Mouse (Mus musculus): ENCODE data around the gene Ntsr2. TPM values are rescaled to one million over a fixed set of nuclear protein-coding genes. Genes with fewer than 3 reads are reported as not detected.
A peak's percentile ranks its signal among the peaks of the same experiment; 100 is the strongest.

Ntsr2 gene
- polyA plus RNA-seq, 1 experiment: not detected

DNA sequence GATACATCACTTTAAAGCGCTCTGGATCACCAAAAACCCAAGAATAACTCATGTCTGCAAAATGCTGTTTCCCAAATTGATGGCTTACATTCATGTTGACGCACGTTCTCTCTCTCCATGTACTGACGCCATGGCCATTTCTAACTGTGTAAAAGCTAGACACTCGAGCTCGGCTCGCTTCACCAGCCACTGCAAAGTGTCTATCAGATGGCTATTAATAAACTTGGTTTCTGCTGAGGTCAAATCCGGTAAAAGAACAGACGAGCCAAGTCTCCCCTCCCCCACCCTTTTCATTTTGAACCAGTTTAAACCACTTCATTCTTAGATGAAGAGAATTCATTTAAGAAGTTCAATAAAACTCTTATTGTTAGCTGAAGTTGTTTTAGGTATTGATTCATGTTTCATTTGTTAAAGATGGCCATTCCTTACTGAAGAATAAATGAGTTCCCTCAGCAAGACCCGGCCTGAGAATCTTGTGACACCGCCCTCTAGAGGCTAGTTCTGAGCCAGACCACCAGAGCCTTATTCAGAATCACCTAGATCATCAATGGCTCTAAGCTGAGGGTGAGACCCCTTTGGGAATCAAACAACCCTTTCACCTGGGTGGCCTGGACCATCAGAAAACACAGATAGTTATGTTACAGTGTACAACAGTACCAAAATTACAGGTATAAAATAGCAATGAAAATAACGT is 14.0 kb upstream of the Ntsr2 start:
- Histone ChIP-seq H3ac (ENCODE audit: control insufficient read depth, insufficient read length) (no peak overlapping the region), H3K27me3 (ENCODE audit: control insufficient read depth, insufficient read depth, insufficient read length) (no peaks in the 10 kb centered on the region), H3K36me3 (ENCODE audit: control insufficient read depth, insufficient read depth) (no peaks in the 10 kb centered on the region), H3K4me3 (no peak overlapping the region), H3K4me2 (ENCODE audit: low read depth) (no peak overlapping the region), H3K79me2 (ENCODE audit: control insufficient read depth, insufficient read depth) (no peaks in the 10 kb centered on the region)
- no peak for TF ChIP-seq CEBPB (IDR thresholded peaks at IDR 0.05; ENCODE audit: insufficient read depth, poor library complexity, severe bottlenecking)
- no peak for TF ChIP-seq USF1 (IDR thresholded peaks at IDR 0.05; ENCODE audit: low read depth)
- TF ChIP-seq POLR2A (IDR thresholded peaks at IDR 0.05; ENCODE audit: insufficient read length, low read depth): no peak
- TF ChIP-seq MYOD1 (IDR thresholded peaks at IDR 0.05; ENCODE audit: control insufficient read depth in 1 of 3, insufficient read length in 2 of 3, low read depth in 2 of 3): no peak
- TF ChIP-seq E2F4 (IDR thresholded peaks at IDR 0.05; ENCODE audit: insufficient read depth): no peak
- TF ChIP-seq MYOG (IDR thresholded peaks at IDR 0.05; ENCODE audit: control insufficient read depth in 1 of 3, insufficient read depth in 1 of 3, insufficient read length in 2 of 3, low read depth in 2 of 3): no peak
- TF ChIP-seq REST (IDR thresholded peaks at IDR 0.05; ENCODE audit: insufficient read depth, insufficient read length): no peak
- TF ChIP-seq TCF3 (IDR thresholded peaks at IDR 0.05; ENCODE audit: insufficient read length, low read depth): no peak
- no peak for TF ChIP-seq TCF12 (IDR thresholded peaks at IDR 0.05; ENCODE audit: insufficient read depth, poor library complexity, severe bottlenecking)
- TF ChIP-seq SRF (IDR thresholded peaks at IDR 0.05; ENCODE audit: control insufficient read depth, insufficient read length, low read depth): no peak

- Histone ChIP-seq H3K79me2 (ENCODE audit: control insufficient read depth, insufficient read depth) (no peaks in the 10 kb centered on the region), H3K4me2 (ENCODE audit: low read depth) (no peak overlapping the region), H3K27me3 (ENCODE audit: control insufficient read depth, insufficient read depth, insufficient read length) (peaks cover 6% of the 10 kb centered on the region), H3K36me3 (ENCODE audit: control insufficient read depth, insufficient read depth) (no peaks in the 10 kb centered on the region), H3ac (ENCODE audit: control insufficient read depth, insufficient read length) (no peak overlapping the region), H3K4me3 (no peak overlapping the region)
- no peak for TF ChIP-seq TCF3 (IDR thresholded peaks at IDR 0.05; ENCODE audit: insufficient read length, low read depth)
- no peak for TF ChIP-seq MYOD1 (IDR thresholded peaks at IDR 0.05; ENCODE audit: control insufficient read depth in 1 of 3, insufficient read length in 2 of 3, low read depth in 2 of 3)
- TF ChIP-seq SRF (IDR thresholded peaks at IDR 0.05; ENCODE audit: control insufficient read depth, insufficient read length, low read depth): no peak
- TF ChIP-seq TCF12 (IDR thresholded peaks at IDR 0.05; ENCODE audit: insufficient read depth, poor library complexity, severe bottlenecking): no peak
- TF ChIP-seq MAX (IDR thresholded peaks at IDR 0.05; ENCODE audit: low read depth): no peak
- TF ChIP-seq USF1 (IDR thresholded peaks at IDR 0.05; ENCODE audit: low read depth): no peak
- no peak for TF ChIP-seq MYOG (IDR thresholded peaks at IDR 0.05; ENCODE audit: control insufficient read depth in 1 of 3, insufficient read depth in 1 of 3, insufficient read length in 2 of 3, low read depth in 2 of 3)
- TF ChIP-seq CEBPB (IDR thresholded peaks at IDR 0.05; ENCODE audit: insufficient read depth, poor library complexity, severe bottlenecking): no peak
- TF ChIP-seq POLR2A (IDR thresholded peaks at IDR 0.05; ENCODE audit: insufficient read length, low read depth): no peak
Observed at GRCm38 (mm10) chr12:16640075-16640474, 13.1 kb upstream of the Ntsr2 start.

DNA sequence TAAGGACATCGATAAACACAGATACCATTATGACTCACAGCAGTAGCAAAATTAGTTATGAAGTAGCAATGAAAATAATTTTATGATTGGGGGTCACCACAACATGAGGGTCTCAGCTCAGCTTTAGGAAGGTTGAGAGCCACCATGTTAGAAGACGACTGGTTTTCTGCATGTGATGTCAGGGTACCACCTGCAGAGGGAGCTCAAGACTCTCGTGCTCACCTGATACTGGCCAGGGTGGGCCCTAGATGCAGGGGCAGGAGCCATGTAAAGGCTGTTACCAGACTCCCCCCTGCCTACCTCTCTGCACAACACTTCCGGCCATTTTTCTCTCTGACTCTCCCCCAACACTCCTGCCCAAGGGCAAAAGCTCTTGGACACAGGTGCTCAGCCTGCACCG is 11.2 kb upstream of the Ntsr2 start:
- H3K27me3 ChIP-seq (ENCODE audit: control insufficient read depth, insufficient read depth, insufficient read length): peaks cover 12% of the 10 kb centered on the region
- no peak overlapping the region for H3K4me2 ChIP-seq (ENCODE audit: low read depth)
- H3ac ChIP-seq (ENCODE audit: control insufficient read depth, insufficient read length): no peak overlapping the region
- no peaks in the 10 kb centered on the region for H3K79me2 ChIP-seq (ENCODE audit: control insufficient read depth, insufficient read depth)
- H3K36me3 ChIP-seq (ENCODE audit: control insufficient read depth, insufficient read depth): no peaks in the 10 kb centered on the region
- TF ChIP-seq TCF12 (IDR thresholded peaks at IDR 0.05; ENCODE audit: insufficient read depth, poor library complexity, severe bottlenecking): no peak
- H3K4me3 ChIP-seq: no peak overlapping the region

DNA sequence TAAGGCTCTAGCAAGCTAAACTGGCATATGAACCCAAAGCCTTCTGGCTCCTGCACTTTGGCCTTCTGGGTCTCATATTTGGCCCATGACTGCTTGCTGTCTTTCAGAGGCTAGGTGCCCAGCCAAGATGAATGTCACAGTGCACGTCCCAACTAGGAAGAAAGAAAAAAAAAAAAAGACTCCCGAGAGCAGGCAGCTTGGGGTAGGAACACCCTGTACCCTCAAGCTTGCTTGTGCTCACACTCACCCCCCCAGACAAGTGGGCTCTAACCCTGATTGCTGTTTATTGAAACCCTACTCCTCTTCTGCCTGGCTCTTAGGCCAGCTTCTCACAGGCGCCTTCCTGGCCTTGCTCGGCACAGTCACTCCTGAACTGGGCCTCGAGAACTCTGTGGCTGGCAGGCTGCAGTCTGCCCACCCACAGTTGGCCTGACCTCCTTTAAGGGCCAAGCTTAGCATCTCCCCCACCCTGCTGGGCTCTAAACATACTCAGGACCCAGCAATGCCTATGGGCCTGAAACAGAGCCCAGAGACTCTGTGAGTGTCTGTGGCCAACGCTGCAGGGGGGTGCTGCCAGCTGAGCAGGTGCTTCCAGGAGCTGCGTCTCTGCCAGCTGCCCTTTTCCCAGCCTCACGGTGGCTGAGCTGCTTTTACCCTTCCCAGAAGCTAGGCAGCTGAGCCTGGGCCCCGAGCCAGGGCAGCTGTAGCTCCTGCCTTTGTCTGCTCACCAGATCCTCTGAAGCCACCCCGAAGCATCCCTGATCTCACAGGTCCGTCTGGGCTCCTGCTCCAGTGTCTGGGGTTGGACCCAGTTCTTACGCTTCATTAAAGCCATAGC is 9.5 kb upstream of the Ntsr2 start:
- Histone ChIP-seq H3K79me2 (ENCODE audit: control insufficient read depth, insufficient read depth) (no peaks in the 10 kb centered on the region), H3K27me3 (ENCODE audit: control insufficient read depth, insufficient read depth, insufficient read length) (peaks cover 20% of the 10 kb centered on the region), H3K36me3 (ENCODE audit: control insufficient read depth, insufficient read depth) (no peaks in the 10 kb centered on the region), H3K4me2 (ENCODE audit: low read depth) (peak overlapping the region; percentile 30), H3ac (ENCODE audit: control insufficient read depth, insufficient read length) (no peak overlapping the region), H3K4me3 (no peak overlapping the region)
- peak; percentile 83 for TF ChIP-seq TCF3 (IDR thresholded peaks at IDR 0.05; ENCODE audit: insufficient read length, low read depth)
- no peak for TF ChIP-seq SRF (IDR thresholded peaks at IDR 0.05; ENCODE audit: control insufficient read depth, insufficient read length, low read depth)
- peak; percentile 75 to 94 (median 84) for TF ChIP-seq MYOG (IDR thresholded peaks at IDR 0.05; ENCODE audit: control insufficient read depth in 1 of 3, insufficient read depth in 1 of 3, insufficient read length in 2 of 3, low read depth in 2 of 3)
- peak; percentile 16 to 90 (median 83) for TF ChIP-seq MYOD1 (IDR thresholded peaks at IDR 0.05; ENCODE audit: control insufficient read depth in 1 of 3, insufficient read length in 2 of 3, low read depth in 2 of 3)

GRCm38 (mm10) chr12:16644698-16645097 is 8.5 kb upstream of the Ntsr2 start:
- Histone ChIP-seq H3K36me3 (ENCODE audit: control insufficient read depth, insufficient read depth) (no peaks in the 10 kb centered on the region), H3K4me3 (no peak overlapping the region), H3K27me3 (ENCODE audit: control insufficient read depth, insufficient read depth, insufficient read length) (peaks cover 20% of the 10 kb centered on the region), H3K4me2 (ENCODE audit: low read depth) (no peak overlapping the region), H3ac (ENCODE audit: control insufficient read depth, insufficient read length) (no peak overlapping the region), H3K79me2 (ENCODE audit: control insufficient read depth, insufficient read depth) (no peaks in the 10 kb centered on the region)
- TF ChIP-seq POLR2A (IDR thresholded peaks at IDR 0.05; ENCODE audit: insufficient read length, low read depth) (no peak), REST (IDR thresholded peaks at IDR 0.05; ENCODE audit: insufficient read depth, insufficient read length) (no peak), USF1 (IDR thresholded peaks at IDR 0.05; ENCODE audit: low read depth) (no peak), TCF3 (IDR thresholded peaks at IDR 0.05; ENCODE audit: insufficient read length, low read depth) (no peak), SRF (IDR thresholded peaks at IDR 0.05; ENCODE audit: control insufficient read depth, insufficient read length, low read depth) (no peak), MYOD1 (IDR thresholded peaks at IDR 0.05; ENCODE audit: control insufficient read depth in 1 of 3, insufficient read length in 2 of 3, low read depth in 2 of 3) (no peak), CEBPB (IDR thresholded peaks at IDR 0.05; ENCODE audit: insufficient read depth, poor library complexity, severe bottlenecking) (no peak), MAX (IDR thresholded peaks at IDR 0.05; ENCODE audit: low read depth) (no peak), POLR2AphosphoS2 (IDR thresholded peaks at IDR 0.05; ENCODE audit: insufficient read length, low read depth) (no peak), MYOG (IDR thresholded peaks at IDR 0.05; ENCODE audit: control insufficient read depth in 1 of 3, insufficient read depth in 1 of 3, insufficient read length in 2 of 3, low read depth in 2 of 3) (no peak), E2F4 (IDR thresholded peaks at IDR 0.05; ENCODE audit: insufficient read depth) (no peak), TCF12 (IDR thresholded peaks at IDR 0.05; ENCODE audit: insufficient read depth, poor library complexity, severe bottlenecking) (no peak)

Data from myocyte (in vitro differentiated cells).